Mouse (Mus musculus): ENCODE data around the gene Rnf212b. TPM values are rescaled to one million over a fixed set of nuclear protein-coding genes. Genes with fewer than 3 reads are reported as not detected.
A peak's percentile ranks its signal among the peaks of the same experiment; 100 is the strongest.

Rnf212b gene
- polyA plus RNA-seq, 1 experiment = not detected

DNA sequence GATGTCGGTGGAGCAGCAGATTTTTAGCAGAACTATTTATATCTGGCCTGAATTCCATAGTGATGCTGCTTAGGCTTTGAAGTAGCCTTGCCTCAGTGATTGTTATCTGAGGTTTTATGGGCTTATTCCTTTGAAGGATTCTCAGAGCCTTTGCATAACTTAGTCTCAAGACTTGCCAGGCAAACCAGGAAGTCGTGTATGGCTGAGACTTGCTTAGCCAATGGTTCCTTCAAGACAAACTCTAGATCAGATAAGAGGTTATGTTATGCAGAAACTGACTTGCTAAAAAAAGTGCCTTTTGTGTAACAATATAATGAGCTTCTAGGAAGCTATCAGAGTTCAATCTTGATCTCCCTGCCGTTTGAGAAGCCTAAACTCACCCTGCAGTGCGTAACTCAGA lies 11.5 kb upstream of the Rnf212b start:
- no peak for TF ChIP-seq POLR2A (IDR thresholded peaks at IDR 0.05; ENCODE audit: borderline replicate concordance, insufficient read depth, low read length)
- TF ChIP-seq CTCF (IDR thresholded peaks at IDR 0.05; ENCODE audit: borderline replicate concordance, insufficient read depth, low read depth, low read length) = no peak
- 87% methylated on average over 4 of the region's 4 CpGs for WGBS
- Histone ChIP-seq H3K4me3 (replicated peaks; ENCODE audit: insufficient read depth, low read depth, low read length) (no peak overlapping the region), H3K27me3 (ENCODE audit: control insufficient read depth, insufficient read depth, low read length) (no peaks in the 10 kb centered on the region), H3K4me1 (ENCODE audit: control insufficient read depth, insufficient read depth, low read length) (no peaks in the 10 kb centered on the region), H3K27ac (ENCODE audit: insufficient read depth, low read length) (no peak overlapping the region)
- DNase-seq = no peak

- no peak for DNase-seq
- TF ChIP-seq CTCF (IDR thresholded peaks at IDR 0.05; ENCODE audit: borderline replicate concordance, insufficient read depth, low read depth, low read length) (no peak), POLR2A (IDR thresholded peaks at IDR 0.05; ENCODE audit: borderline replicate concordance, insufficient read depth, low read length) (no peak)
- Histone ChIP-seq H3K27me3 (ENCODE audit: control insufficient read depth, insufficient read depth, low read length) (no peaks in the 10 kb centered on the region), H3K27ac (ENCODE audit: insufficient read depth, low read length) (no peak overlapping the region), H3K4me1 (ENCODE audit: control insufficient read depth, insufficient read depth, low read length) (no peaks in the 10 kb centered on the region), H3K4me3 (replicated peaks; ENCODE audit: insufficient read depth, low read depth, low read length) (no peak overlapping the region)
- WGBS = 83% methylated on average over 4 of the region's 4 CpGs
Observed at GRCm38 (mm10) chr14:54806124-54806523, 7.8 kb upstream of the Rnf212b start.

DNA sequence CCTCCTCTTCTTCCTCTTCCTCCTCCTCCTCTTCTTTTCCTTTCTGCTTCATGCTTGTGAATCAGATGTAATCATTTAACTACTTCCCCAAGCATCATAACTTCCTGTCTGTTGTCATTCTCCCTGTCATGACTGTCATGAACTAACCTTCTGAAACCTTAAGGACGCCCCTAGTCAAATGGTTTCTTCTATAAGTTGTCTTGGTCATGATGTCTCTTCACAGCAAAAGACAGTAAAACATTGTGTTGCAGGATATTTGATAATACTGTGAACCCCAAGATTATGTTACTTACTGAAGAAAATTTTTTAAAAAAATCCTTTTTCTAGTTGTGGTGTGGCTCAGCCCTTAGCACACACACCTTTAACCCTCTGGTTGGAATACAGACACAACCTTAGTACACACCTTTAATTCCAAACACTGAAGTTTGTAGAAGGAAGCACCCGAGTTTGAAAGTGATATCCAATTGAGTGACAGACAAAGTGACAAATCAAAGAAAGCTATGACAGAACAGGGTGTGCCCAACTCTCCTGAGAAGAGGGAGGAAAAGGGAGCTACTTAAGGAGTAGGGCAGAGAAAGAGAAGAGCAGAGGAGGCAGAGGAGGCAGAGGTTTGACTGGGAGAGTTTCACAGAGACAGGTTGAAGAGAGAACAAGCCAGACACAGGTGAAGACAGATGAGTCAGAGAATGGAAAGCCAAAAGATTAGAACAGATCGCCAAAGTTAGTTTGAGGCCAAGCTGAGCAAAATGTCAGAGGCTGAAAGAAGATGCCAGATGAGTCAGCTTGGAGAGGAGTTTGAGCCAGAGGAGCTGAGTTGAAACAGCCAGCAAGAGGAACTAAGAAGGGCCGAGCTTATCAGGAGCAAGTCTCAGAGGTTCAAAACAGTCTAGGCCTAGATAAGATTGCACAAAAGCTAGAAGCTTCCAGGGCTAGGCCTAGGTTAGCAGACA lies 4.9 kb upstream of the Rnf212b start:
- H3K27me3 ChIP-seq (ENCODE audit: control insufficient read depth, insufficient read depth, low read length) = no peaks in the 10 kb centered on the region
- no peak for DNase-seq
- H3K4me1 ChIP-seq (ENCODE audit: control insufficient read depth, insufficient read depth, low read length) = no peaks in the 10 kb centered on the region
- 56% methylated on average over 4 of the region's 4 CpGs for WGBS
- TF ChIP-seq POLR2A (IDR thresholded peaks at IDR 0.05; ENCODE audit: borderline replicate concordance, insufficient read depth, low read length) (no peak), CTCF (IDR thresholded peaks at IDR 0.05; ENCODE audit: borderline replicate concordance, insufficient read depth, low read depth, low read length) (no peak)
- no peak overlapping the region for H3K4me3 ChIP-seq (replicated peaks; ENCODE audit: insufficient read depth, low read depth, low read length)
- no peak overlapping the region for H3K27ac ChIP-seq (ENCODE audit: insufficient read depth, low read length)

DNA sequence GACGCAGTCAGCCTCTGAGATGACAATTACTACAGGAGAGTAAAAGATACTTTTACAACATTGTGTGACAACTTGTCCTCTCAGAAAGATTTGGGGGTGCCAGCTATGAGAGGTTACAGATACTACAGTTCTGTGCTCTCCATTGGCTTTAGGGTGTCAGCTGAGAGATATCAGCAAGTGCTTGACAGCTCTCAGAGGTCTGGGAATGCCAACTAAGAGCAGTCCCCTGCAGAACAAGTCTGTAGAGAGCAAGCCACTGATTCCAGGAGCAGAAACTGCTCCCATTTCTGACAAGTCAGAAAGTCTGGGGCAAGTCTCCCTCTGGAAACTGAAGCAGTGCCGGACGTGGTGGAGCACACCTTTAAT lies 4.3 kb upstream of the Rnf212b start:
- Histone ChIP-seq H3K27me3 (ENCODE audit: control insufficient read depth, insufficient read depth, low read length) (no peaks in the 10 kb centered on the region), H3K4me3 (replicated peaks; ENCODE audit: insufficient read depth, low read depth, low read length) (no peak overlapping the region), H3K4me1 (ENCODE audit: control insufficient read depth, insufficient read depth, low read length) (no peaks in the 10 kb centered on the region), H3K27ac (ENCODE audit: insufficient read depth, low read length) (no peak overlapping the region)
- TF ChIP-seq CTCF (IDR thresholded peaks at IDR 0.05; ENCODE audit: borderline replicate concordance, insufficient read depth, low read depth, low read length) (no peak), POLR2A (IDR thresholded peaks at IDR 0.05; ENCODE audit: borderline replicate concordance, insufficient read depth, low read length) (no peak)
- WGBS = 97% methylated on average over 3 of the region's 3 CpGs
- no peak for DNase-seq

DNA sequence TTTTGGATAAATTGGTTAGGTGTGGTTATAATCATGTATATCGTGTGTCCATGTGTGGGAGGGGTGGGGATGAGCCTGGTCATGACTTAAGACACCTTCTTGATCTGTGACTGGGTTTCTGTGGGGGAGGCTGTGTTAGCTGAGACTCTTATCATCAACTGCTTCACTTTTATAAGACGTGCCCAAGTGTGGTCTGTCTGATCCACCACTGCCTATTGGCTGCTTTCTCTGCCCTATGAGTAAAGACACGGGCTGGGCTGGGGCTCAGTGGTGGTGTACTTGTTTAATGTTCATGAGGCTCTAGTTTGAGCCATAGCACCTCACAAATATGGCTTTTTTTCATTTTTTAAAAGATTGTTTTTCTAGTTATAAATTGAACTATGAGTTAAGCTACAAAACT lies 1.8 kb downstream of the Rnf212b start:
- H3K27ac ChIP-seq (ENCODE audit: insufficient read depth, low read length) = no peak overlapping the region
- DNase-seq = no peak
- TF ChIP-seq POLR2A (IDR thresholded peaks at IDR 0.05; ENCODE audit: borderline replicate concordance, insufficient read depth, low read length) (no peak), CTCF (IDR thresholded peaks at IDR 0.05; ENCODE audit: borderline replicate concordance, insufficient read depth, low read depth, low read length) (no peak)
- H3K4me1 ChIP-seq (ENCODE audit: control insufficient read depth, insufficient read depth, low read length) = no peaks in the 10 kb centered on the region
- no peak overlapping the region for H3K4me3 ChIP-seq (replicated peaks; ENCODE audit: insufficient read depth, low read depth, low read length)
- no peaks in the 10 kb centered on the region for H3K27me3 ChIP-seq (ENCODE audit: control insufficient read depth, insufficient read depth, low read length)
- 71% methylated on average over 3 of the region's 3 CpGs for WGBS

DNA sequence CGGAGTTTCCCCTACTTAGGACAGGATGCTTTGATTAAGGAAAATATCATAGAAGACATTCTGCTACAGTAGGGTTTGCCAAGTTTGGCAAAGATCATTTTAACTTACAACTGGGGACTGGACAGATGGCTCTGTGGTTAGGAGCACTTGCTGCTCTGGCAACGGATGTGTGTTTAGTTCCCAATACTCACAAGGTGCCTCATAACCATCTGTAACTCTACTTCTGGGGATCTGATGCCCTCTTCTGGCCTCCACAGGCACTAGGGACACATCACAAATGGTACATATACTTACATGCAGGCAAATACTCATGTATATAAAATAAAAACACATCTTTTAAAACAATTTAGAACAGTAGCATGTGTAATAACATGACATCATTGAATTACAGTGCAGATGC lies 3.9 kb downstream of the Rnf212b start:
- WGBS = 13% methylated on average over 2 of the region's 2 CpGs
- DNase-seq = peak; percentile 54 to 73
- no peaks in the 10 kb centered on the region for H3K4me1 ChIP-seq (ENCODE audit: control insufficient read depth, insufficient read depth, low read length)
- H3K4me3 ChIP-seq (replicated peaks; ENCODE audit: insufficient read depth, low read depth, low read length) = no peak overlapping the region
- TF ChIP-seq CTCF (IDR thresholded peaks at IDR 0.05; ENCODE audit: borderline replicate concordance, insufficient read depth, low read depth, low read length) = peak; percentile 69
- no peak for TF ChIP-seq POLR2A (IDR thresholded peaks at IDR 0.05; ENCODE audit: borderline replicate concordance, insufficient read depth, low read length)
- no peaks in the 10 kb centered on the region for H3K27me3 ChIP-seq (ENCODE audit: control insufficient read depth, insufficient read depth, low read length)
- H3K27ac ChIP-seq (ENCODE audit: insufficient read depth, low read length) = no peak overlapping the region

- no peaks in the 10 kb centered on the region for H3K27me3 ChIP-seq (ENCODE audit: control insufficient read depth, insufficient read depth, low read length)
- H3K27ac ChIP-seq (ENCODE audit: insufficient read depth, low read length) = no peak overlapping the region
- 98% methylated on average over 2 of the region's 2 CpGs for WGBS
- 0 out of 2 replicates have a peak, but pooled peaks cover 2% of the 10 kb centered on the region for H3K4me1 ChIP-seq (ENCODE audit: control insufficient read depth, insufficient read depth, low read length)
- TF ChIP-seq POLR2A (IDR thresholded peaks at IDR 0.05; ENCODE audit: borderline replicate concordance, insufficient read depth, low read length) (no peak), CTCF (IDR thresholded peaks at IDR 0.05; ENCODE audit: borderline replicate concordance, insufficient read depth, low read depth, low read length) (no peak)
- no peak for DNase-seq
- no peak overlapping the region for H3K4me3 ChIP-seq (replicated peaks; ENCODE audit: insufficient read depth, low read depth, low read length)
Observed at GRCm38 (mm10) chr14:54822301-54822700, 8.4 kb downstream of the Rnf212b start.

- no peak for TF ChIP-seq CTCF (IDR thresholded peaks at IDR 0.05; ENCODE audit: borderline replicate concordance, insufficient read depth, low read depth, low read length)
- no peak for TF ChIP-seq POLR2A (IDR thresholded peaks at IDR 0.05; ENCODE audit: borderline replicate concordance, insufficient read depth, low read length)
- DNase-seq = peak; percentile 24 to 80
- Histone ChIP-seq H3K4me3 (replicated peaks; ENCODE audit: insufficient read depth, low read depth, low read length) (no peak overlapping the region), H3K27ac (ENCODE audit: insufficient read depth, low read length) (no peak overlapping the region), H3K4me1 (ENCODE audit: control insufficient read depth, insufficient read depth, low read length) (0 out of 2 replicates have a peak, but pooled peaks cover 2% of the 10 kb centered on the region), H3K27me3 (ENCODE audit: control insufficient read depth, insufficient read depth, low read length) (no peaks in the 10 kb centered on the region)
- 85% methylated on average over 1 of the region's 1 CpGs for WGBS
Observed at GRCm38 (mm10) chr14:54823716-54824115, 9.8 kb downstream of the Rnf212b start.
